Mouse (Mus musculus) kidney, embryonic 15.5 days (tissue): ENCODE measurements around the gene Fam241b. TPM values are rescaled to one million over a fixed set of nuclear protein-coding genes. Genes with fewer than 3 reads are reported as not detected.

Experiments used
- ATAC-seq: fragments of 200-750 bp; cut with Nextera tagmentation; replicated peaks from 2 replicates; pipeline ENCODE4 v1.8.0; 2017; ENCODE audit warnings: moderate TSS enrichment; ENCODE audit not compliant: low FRiP score
- H3K27ac ChIP-seq: fragments of 300-500 bp; sonication (generic); 2 replicates; pipeline ENCODE4 v1.5.1; 2015; ENCODE audit warnings: mild to moderate bottlenecking, inconsistent platforms
- H3K27me3 ChIP-seq: fragments of 300-500 bp; sonication (generic); 2 replicates; pipeline ENCODE4 v1.6.1; 2015; ENCODE audit warnings: inconsistent platforms
- H3K36me3 ChIP-seq: fragments of 300-500 bp; sonication (generic); 2 replicates; pipeline ENCODE4 v1.6.1; 2015; ENCODE audit warnings: inconsistent platforms
- H3K4me1 ChIP-seq: fragments of 300-500 bp; sonication (generic); 2 replicates; pipeline ENCODE4 v1.6.1; 2015; ENCODE audit warnings: inconsistent platforms
- H3K4me2 ChIP-seq: fragments of 300-500 bp; sonication (generic); 2 replicates; pipeline ENCODE4 v1.6.1; 2015; ENCODE audit warnings: moderate library complexity, mild to moderate bottlenecking, inconsistent platforms
- H3K4me3 ChIP-seq: fragments of 300-500 bp; sonication (generic); replicated peaks from 2 replicates; pipeline ENCODE4 v1.5.1; 2015; ENCODE audit warnings: mild to moderate bottlenecking, inconsistent platforms
- H3K9ac ChIP-seq: fragments of 300-500 bp; sonication (generic); 2 replicates; pipeline ENCODE4 v1.6.1; 2015; ENCODE audit warnings: mild to moderate bottlenecking, inconsistent platforms
- H3K9me3 ChIP-seq: fragments of 300-500 bp; sonication (generic); replicated peaks from 2 replicates; pipeline ENCODE4 v1.6.1; 2016; ENCODE audit warnings: inconsistent platforms
- WGBS: fragments of 180-500 bp; shearing (Covaris S2); methylation state at CpG from one replicate; pipeline ENCODE4 v1.1.7; 2015; ENCODE audit warnings: mixed read lengths; 5-methylcytosine and 5-hydroxymethylcytosine counted together
- polyA plus RNA-seq: library from polyadenylated mRNA; unstranded; fragments of >200 nt; fragmentation: Nextera tagmentation; extraction: Ambion mirVana; gene quantifications from 2 replicates; pipeline ENCODE4 v1.2.1, GENCODE M21; 2015

Fam241b gene
- polyA plus RNA-seq, 1 experiment from 2014 or later, result 12.8 TPM

DNA sequence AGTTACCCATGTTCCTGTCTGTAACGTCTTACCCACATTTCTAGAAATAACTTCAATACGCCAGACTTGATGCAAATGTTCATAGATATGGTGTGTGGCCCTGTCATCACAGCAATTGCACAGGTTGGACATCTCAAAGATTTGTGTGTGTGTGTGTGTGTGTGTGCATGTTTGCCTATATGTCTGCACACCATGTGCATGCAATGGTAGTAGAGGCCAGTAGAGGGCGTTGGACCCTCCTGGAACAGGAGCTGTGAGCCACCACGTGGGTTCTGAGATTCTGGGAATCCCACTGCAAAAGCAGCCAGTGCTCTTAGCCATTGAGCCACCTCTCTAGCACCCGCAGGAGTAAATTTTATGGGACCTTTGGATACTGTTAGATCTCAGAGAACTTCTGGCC lies 80.9 kb downstream of the Fam241b start:
- Histone ChIP-seq H3K9ac (no peak overlapping the region), H3K9me3 (no peaks in the 10 kb centered on the region), H3K4me2 (no peak overlapping the region), H3K36me3 (no peaks in the 10 kb centered on the region), H3K27ac (no peak overlapping the region), H3K4me3 (no peak overlapping the region), H3K27me3 (peaks cover 20% of the 10 kb centered on the region; the same call in 1 of the 2 replicates), H3K4me1 (peaks cover 34% of the 10 kb centered on the region)
- no peak for ATAC-seq
- WGBS, result 68% methylated on average over 5 of the region's 5 CpGs

DNA sequence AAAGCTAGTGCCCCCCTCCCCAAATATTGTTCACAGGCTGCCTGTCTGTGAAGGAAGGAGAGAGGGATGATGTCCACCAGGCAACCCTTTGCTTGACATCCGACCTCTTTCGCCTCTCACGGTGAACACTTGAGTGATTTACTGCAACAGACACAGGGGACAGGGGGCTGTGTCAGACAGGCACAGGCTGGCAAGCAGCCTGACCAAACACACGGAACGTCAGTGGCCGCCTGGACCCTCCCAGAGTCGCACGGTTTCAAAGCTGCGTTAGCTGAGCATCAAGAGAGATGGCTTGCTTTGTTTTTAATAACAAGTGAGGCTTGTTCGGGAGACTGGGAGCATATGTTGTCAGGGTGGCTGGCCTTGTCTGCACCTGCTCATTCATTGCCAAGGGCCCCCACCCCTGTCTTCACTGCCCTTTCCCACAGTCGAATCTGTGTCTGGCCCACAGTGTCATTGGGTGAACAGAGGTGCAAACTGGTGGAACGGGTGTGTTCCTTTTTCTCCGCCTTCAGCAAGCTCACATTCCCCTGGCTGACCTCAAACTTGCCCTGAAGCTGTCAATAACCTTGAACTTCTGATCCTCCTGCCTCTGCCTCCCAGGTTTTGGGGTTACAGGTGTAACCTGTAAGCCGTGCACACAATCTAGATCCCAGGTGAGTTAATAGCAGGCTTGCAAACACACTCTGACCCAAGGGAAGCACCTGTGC lies 82.6 kb downstream of the Fam241b start:
- peak overlapping the region; percentile 56; the same call in 1 of the 2 replicates for H3K27ac ChIP-seq
- H3K4me2 ChIP-seq, result peak overlapping the region; percentile 3; the same call in 1 of the 2 replicates
- no peaks in the 10 kb centered on the region for H3K9me3 ChIP-seq
- H3K4me3 ChIP-seq, result no peak overlapping the region
- ATAC-seq, result 0 out of 2 replicates have a peak, but pooled peaks have one; percentile 20
- WGBS, result 12% methylated on average over 14 of the region's 14 CpGs
- H3K27me3 ChIP-seq, result peaks cover 21% of the 10 kb centered on the region; the same call in 1 of the 2 replicates
- H3K9ac ChIP-seq, result no peak overlapping the region
- H3K36me3 ChIP-seq, result no peaks in the 10 kb centered on the region
- H3K4me1 ChIP-seq, result peaks cover 34% of the 10 kb centered on the region

- 31% methylated on average over 16 of the region's 16 CpGs for WGBS
- ATAC-seq, result no peak
- H3K9ac ChIP-seq, result no peak overlapping the region
Measured at GRCm38 (mm10) chr10:62060224-62060913, 83.4 kb downstream of the Fam241b start.

DNA sequence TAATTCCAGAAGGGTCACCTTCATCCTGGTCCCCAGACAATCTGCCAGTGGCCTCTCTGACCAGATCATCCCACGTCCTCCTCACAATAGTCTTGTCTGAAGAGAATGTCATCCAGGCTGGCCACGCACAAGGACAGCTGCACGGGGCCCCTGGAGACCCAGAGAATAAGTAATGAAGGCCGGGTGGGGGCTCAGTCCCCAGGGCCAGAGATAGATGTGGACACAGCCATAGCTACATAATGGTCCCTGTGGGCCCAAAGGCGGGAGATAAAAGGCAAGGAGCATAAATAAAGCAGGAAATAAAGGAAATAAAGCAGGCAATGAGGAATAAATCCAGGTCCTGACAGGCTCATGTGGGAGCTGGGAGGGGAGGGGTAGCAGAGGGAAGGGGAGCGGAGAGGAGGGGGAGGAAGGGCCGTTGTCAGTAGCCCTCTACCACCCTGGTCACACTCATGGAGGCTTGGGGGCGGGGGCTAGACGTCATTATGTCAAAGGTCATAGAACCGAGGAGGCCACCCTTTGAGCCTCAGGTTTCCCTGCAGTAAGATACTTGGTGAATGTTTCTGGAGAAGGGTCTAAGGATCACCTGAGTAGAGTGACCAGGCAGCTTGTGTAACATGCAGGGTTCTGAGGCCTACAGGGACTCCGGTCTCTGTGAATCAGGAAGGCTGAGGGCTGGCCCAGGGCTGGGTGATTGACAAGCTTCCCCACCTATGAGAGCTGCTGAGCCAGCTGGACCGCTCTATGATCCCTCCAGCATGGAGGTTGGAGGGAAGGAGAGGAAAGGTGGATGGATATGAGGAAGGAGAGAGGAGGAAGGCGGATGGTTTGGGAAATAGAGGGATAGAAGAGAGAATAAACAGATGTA lies 85.0 kb downstream of the Fam241b start:
- peak; percentile 49 for ATAC-seq
- Histone ChIP-seq H3K9ac (no peak overlapping the region), H3K4me3 (no peak overlapping the region), H3K4me2 (0 out of 2 replicates have a peak overlapping the region, but pooled peaks have one; percentile 16), H3K9me3 (no peaks in the 10 kb centered on the region), H3K4me1 (peaks cover 34% of the 10 kb centered on the region), H3K27ac (0 out of 2 replicates have a peak overlapping the region, but pooled peaks have one; percentile 22), H3K27me3 (0 out of 2 replicates have a peak, but pooled peaks cover 13% of the 10 kb centered on the region), H3K36me3 (no peaks in the 10 kb centered on the region)
- 35% methylated on average over 13 of the region's 13 CpGs for WGBS

More at GRCm38 (mm10) chr10:62060224-62060913, 83.4 kb downstream of the Fam241b start:
- Histone ChIP-seq H3K36me3 (no peaks in the 10 kb centered on the region), H3K4me2 (peak overlapping the region; percentile 3; the same call in 1 of the 2 replicates), H3K27ac (peak overlapping the region; percentile 56; the same call in 1 of the 2 replicates), H3K4me3 (no peak overlapping the region), H3K27me3 (peaks cover 18% of the 10 kb centered on the region; the same call in 1 of the 2 replicates), H3K9me3 (no peaks in the 10 kb centered on the region), H3K4me1 (peaks cover 34% of the 10 kb centered on the region)

Other genes with a start within 250 kb of the Fam241b start
- gene Col13a1, start 164.8 kb downstream of the Fam241b start, polyA plus RNA-seq, result 6.0 and 6.8 TPM in 2 replicates
- not detected in 2 replicates for gene Neurog3, start 10.8 kb downstream of the Fam241b start, polyA plus RNA-seq
- gene Tspan15, start 87.3 kb upstream of the Fam241b start, polyA plus RNA-seq, result 52.5 and 53.5 TPM in 2 replicates
- gene Tacr2, start 108.5 kb upstream of the Fam241b start, polyA plus RNA-seq, result 0.06 TPM in 1 of 2 replicates, not detected in the other
- gene Hk1, start 236.0 kb upstream of the Fam241b start, polyA plus RNA-seq, result 51.7 and 58.5 TPM in 2 replicates